Mouse (Mus musculus) urinary bladder, adult 2 months (tissue): ENCODE data around the gene Dnase2a. TPM values are rescaled to one million over a fixed set of nuclear protein-coding genes. Genes with fewer than 3 reads are reported as not detected.

Experiments
- DNase-seq: peaks from one replicate; pipeline ENCODE4 v3.0.0; 2022; ENCODE audit warnings: low spot score
- polyA plus RNA-seq: library from polyadenylated mRNA; depleted of rRNA; stranded (reverse); fragments of >200 nt; gene quantifications from 2 replicates; pipeline ENCODE4 v1.2.3, GENCODE M21; 2012; rRNA removed

Dnase2a gene
- 18.4 and 20.4 TPM in 2 replicates for polyA plus RNA-seq

DNA sequence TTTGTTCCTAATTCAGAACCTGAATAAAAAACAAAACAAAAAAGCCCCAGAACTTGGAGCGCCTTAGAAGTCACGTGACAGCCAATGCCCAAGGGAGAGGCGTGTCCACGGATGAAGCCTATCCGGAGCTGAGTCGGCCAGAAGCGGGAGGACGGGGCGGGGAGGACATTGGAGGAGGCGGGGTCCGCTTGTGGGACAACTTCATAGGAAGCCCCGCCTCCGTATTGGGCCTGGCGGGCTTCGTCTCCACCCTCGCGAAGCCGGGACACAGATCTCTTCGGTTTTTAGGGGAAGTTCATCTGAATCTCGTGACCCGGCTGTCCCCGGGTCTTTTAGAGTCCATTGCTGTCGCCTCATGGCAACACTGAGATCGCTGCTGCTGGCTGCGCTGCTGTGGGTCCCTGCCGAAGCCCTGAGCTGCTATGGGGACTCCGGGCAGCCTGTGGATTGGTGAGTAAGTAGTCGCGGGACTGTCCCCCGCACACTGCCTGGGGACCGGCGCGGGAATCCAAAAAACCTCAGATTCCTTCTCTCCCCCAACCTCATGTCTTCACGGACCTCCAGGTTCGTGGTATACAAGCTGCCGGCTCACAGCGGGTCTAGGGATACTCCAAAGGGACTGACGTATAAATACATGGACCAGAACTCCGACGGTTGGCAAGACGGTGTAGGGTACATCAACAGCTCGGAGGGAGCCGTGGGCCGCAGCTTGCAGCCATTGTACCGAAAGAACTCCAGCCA lies at the start of gene Dnase2a:
TSS of gene Dnase2a (plus strand) at position 140 of the 741 bp plus-strand sequence.
- DNase-seq, result peak; percentile 69

DNA sequence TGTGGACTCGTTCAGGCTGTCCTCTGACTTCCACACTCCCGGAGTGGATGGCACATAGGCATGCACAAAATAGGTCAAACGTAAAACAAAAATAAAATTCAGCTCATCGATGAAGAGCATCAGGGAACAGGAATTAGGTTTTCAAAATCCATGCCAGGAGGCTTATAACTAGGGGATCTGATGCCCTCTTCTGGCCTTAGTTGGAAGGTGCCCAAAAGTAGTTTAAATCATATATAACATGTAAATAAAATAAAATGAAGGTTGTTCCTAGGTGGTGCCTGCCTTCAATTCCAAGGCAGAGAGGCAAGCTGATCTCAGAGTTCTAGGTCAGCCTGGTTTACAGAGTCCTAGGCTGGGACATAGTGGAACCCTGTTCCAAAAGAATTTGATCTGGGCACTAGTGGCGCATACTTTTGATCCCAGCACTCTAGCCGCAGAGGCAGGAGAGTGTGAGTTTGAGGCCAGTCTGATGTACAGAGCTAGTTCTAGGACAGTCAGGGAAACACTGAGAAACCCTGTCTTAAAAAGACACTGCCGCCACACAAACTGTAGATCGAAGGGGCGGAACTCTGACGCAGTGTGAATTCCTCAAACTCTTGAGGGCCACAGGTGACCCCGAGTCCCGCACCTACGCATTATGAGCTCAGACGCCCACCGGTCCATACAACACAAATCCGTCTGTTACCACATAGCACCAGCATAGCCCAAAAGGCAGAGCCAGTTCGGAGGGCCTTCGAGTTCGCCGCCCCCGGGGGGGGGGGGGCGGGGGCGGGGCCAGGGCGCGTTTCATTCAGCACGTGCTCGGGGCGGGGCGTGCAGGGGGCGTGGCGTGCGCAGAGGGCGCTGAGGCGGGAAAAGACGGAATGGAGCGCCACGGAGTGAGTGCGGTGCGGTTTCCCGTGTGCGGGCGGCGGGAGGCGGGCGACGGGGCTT lies 36.7 kb upstream of the Dnase2a start, which contains the start of gene Syce2:
TSS of gene Syce2 (plus strand) at position 736 of the 933 bp plus-strand sequence.
- DNase-seq, result peak; percentile 62

DNA sequence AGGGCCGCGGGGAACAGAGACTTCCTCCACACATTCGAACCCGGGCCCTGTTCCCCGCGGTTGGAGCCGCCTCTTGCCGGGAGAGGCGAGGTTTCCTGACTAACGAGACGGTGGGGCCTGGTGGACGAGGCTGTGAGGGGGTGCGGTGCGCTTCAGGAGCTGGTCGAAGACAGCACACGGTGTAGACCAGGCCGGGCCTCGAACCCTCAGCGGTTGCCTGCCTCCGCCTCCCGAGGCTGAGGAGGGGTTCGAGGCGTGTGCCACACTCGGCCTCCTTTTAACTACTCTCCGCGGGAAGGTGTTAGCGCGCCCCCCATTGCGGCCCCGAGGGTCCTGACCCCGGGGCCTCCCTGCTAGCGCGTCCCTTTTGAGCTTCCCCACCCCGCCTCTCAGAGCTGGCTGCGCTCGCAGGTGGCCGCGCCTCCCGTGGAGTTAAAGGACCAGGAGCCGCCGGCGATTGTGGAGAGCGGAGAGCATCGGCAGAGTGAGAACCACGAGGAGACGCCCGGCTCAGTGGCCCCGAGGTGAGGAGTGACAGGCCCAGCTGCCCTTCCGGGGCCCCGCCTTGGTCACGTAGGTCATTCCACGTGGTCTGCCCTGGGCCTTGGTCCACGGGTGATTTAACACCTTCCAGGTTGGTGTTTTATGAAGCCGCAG lies 35.9 kb upstream of the Dnase2a start:
- no peak for DNase-seq

DNA sequence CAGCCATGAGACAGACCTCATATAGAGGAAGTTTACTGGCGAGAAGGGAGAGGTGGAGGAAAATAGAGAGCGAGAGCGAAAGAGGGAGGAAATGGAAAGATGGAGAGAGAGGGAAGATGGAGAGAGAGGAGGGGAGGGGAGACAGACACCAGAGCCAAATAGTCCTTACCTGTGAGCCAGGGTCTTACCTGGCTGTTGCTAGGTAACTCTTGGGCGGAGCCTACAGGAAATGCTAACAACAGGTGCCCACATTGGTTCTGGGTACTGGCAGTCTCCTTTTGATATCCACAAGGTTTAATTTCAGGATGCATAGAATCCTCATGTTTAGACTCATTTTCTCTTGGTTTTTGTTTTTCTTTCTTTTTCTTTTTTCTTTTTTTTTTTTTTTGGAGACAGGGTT lies 35.3 kb upstream of the Dnase2a start:
- no peak for DNase-seq

DNA sequence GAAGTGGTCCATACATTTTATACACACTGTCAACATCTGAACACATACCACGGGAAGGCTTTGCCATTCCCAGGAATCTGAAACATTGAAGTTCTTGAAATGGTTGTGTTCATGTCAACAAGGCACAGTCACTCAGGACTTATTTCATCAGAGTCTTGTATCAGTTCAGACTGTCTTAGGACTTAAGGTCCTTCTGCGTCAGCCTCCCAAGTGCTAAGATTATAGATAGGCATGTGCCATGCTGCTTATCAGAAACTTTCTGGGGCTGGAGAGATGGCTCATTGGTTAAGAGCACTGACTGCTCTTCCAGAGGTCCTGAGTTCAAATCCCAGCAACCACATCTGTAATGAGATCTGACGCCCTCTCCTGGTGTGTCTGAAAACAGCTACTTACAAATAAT lies 34.0 kb upstream of the Dnase2a start:
- no peak for DNase-seq

DNA sequence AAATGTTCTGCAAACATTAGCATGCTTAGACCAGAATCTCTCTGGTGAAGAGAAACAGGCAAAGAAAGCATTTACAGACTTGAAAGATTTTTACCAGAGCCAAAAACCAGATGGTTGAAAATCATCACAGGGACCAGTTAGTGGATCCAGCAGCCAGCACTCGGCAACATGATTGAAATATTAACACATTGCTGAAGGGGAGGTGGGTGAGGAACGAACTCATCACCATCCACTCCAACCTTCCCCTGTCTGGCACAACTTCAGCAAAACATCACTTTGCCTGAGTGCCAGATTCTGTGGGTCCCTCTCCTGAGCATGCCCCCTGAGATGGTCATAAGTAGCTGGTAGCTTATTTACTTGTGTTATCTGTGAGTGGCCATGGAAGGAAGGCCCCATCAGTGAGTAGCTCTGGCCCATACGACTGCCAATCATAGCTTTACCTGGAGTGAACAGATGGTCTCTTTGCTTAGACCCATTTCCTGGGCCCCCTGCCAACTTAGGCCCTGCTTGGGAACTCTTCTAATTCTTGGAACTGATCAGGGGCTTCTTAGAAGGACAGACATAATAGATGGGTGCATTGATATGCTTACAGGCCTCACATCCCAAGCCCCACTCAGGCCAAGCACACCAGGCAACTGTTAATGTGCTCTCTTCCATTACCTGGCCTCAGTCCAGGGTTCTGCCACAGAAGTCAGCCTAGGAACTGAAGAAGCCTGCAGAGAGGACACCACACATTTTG lies 30.9 kb upstream of the Dnase2a start:
- DNase-seq, result no peak

DNA sequence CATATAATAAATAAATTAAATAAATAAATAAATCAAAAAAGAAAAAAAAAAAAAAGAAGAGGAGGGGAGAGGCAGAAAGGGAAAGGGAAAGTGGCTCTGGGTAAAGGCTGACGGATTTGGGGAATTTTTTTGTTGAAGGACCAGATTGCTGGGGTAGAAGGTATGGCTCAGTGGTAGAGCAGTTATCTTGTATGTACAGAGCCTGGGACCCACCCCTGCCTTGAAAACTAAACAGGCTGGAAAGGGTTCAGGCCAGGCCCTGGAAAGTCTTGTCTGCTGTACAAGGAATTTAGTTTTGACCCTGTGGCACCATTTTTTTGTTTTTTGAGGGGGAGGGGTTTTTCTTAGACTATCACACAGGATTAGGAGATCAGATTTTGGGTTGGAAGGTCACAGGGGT lies 29.4 kb upstream of the Dnase2a start:
- no peak for DNase-seq

DNA sequence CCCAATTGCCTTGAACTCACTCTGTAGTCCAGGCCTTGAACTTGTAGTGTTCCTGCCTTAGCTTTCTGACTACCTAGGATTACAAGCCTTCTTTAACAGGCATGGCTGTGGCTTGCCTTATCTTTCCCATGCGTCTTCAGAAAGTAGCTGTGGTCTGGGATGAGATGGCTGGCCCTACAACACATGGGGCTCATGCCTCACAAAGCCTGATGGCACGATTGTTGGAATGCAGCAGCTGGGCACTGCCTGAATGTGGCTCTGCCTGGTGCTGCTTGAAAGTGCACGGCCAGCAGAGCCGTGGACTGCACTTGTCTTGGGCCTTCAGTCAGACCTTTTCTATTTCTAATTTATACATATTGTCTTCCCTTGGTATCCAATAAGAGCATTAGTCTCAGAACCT lies 23.6 kb upstream of the Dnase2a start:
- DNase-seq, result no peak

DNA sequence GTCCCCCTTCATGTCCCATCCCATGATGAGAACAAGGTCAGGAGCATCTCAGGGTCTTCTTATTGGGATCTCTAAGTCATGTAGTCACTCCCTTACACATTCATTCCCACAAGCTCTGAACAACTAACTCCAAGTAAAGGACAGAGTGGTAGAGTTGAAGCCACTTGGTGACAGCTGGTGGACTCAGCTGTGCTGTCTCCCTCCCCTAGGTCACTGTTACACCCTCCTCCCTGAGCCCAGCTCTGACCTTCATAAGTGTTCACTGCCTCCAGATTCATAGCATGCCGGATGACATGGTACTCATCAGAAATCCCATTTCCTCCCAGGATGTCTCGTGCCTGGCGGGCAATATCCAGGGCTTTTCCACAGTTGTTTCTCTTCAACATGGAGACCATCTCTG lies 20.1 kb upstream of the Dnase2a start:
- DNase-seq, result no peak

DNA sequence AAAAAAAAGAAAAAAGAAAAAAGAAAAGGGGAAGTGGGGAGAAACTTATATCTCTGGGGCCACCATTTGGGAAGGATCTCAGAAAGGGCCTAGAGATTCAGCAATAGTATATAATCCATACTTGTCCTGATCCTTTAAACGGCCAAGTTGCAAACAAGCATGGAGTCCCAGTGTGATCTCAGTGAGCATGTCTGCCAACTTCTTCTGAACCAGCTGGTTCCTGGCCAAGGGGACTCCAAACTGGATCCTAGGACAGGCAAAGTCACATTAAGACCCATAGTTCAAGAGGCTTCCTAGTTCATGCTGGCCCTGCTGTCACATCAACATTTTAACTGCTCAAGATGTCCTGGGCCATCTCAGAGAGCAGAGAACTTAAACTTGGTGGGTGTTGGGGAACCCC lies 19.2 kb upstream of the Dnase2a start:
- DNase-seq, result no peak

DNA sequence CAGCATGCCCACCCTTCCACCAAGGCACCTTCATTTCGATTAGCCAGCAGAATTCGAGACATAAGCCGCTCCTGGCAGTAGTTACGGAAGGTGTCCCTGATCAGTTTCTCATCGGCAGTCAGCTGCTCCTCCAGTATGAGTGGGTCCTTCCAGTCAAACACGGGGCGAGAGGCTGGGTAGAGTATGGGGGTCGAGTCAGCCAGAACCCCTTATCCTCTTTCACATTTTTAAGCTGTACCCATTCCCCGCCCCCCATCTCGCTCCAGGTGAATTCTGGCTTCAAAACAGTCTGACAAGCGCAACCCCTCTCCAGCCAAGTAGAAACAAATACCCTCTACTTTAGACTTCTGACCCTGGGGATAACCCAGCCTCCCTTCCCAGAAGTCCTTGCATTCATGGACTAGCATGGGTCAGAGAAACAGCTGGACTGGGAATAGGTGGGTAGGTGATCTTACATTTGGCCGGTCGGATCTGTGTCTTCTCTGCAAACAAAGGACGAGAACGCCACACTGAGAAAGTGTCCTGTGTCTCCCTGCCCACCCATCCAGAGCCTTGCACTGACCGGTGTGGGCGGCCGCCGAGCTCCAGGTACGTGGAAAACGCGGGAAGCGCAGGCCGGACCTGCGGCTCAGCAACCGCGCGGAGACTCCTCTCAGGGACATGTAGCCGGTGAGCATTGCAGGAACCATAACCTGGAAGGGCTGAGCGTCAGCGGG lies 15.2 kb upstream of the Dnase2a start:
- no peak for DNase-seq

DNA sequence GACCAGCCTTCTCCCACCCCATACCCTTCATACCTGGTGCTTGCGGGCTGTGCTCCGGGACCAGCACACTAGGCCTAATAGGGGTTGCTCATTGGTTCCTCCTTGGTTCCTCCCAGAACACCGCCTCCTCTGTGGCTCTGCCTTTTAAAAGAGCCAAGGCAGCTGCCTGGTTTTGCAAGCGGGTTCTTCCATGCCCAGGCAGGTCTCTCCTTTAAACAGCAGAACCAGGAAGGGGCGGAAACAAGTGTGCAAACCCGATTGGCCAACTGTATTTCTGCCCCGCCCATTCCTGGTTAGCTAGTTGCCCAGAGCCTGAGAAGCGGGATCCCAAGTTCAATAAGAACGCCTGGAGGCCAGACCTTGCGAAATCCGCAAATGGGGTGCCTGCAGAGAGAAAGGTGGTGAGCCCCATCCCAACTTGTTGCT lies 14.6 kb upstream of the Dnase2a start, which contains the start of gene Gcdh:
TSS of gene Gcdh (minus strand) at position 213 of the 426 bp plus-strand sequence.
- peak; percentile 56 for DNase-seq

DNA sequence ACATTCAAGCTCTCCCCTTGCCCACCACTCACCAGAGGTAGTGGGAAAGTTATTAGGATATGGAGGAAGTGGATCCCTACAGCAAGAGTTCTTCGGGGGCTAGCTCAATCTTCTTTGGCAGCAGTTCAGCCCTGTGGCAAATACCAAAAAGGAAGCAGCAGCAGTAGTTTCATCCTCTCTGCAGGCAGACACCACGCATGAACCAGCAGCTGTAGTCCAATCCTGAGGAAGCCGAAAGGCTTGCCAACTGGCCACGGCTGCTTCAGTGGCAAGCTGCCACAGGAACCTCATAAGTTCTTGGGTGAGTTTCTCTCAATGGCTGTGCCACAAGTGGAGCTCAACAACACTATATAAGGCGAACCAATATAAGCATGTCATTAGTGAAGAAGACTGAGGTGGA lies 12.4 kb upstream of the Dnase2a start:
- DNase-seq, result no peak

DNA sequence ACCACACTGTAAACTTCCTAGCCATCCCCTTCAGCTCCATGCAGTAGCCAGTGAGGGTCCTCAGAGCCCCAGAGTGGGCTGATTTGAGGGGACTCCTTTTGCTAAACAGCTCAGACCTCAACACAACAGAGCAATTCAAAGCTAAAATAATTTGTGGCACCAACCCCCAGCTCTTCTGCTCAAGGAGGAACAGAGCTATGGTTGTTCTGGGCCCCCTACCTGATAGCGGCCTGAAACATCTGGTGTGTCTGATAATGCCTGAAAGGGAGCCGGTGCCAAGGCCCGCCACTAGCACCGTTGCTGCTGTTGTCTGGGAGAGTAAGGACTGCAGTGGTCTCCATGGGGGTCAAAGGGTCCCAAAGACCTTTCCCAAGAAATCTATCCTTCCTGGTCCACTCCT lies 7.3 kb upstream of the Dnase2a start:
- DNase-seq, result no peak

DNA sequence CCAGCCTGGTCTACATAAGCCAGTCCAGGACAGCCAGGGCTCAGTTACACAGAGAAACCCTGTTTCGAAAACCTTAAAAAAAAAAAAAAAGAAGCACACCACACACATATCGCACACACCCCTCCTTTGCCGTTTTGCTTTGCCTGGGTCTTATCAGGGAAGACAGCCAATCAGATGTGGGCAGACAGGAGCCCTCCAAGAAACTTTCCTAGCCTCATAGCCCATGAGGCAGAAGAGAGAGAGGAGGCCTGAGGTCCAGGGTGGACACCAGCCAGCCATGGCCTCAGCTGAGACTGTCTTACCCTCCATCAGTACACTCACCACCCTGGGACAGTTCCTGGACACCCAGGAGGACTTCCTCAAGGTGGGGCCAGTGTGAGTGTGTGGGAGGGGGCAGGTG lies 6.6 kb upstream of the Dnase2a start, which contains the start of gene Klf1:
TSS of gene Klf1 (plus strand) at position 177 of the 400 bp plus-strand sequence.
- DNase-seq, result no peak

DNA sequence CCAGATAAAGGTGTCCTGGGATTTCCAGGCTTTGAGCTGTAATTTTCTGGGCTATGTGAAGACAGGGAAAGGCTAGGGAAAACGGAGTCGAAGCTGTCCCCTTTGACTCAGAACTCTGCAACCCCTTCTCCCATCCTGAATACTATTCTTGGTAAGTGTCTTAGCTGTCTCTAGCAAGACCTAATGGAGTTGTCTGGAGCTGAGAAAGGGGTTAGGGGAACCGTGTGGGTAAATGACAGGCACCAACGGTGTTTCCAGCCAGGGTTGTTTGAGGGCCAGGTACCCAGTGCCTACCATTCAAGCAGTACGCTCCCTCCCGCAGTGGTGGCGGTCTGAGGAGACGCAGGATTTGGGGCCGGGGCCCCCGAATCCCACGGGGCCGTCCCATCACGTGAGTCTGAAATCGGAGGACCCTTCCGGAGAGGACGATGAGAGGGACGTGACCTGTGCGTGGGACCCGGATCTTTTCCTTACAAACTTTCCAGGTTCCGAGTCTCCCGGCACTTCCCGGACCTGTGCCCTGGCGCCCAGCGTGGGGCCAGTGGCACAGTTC lies 5.9 kb upstream of the Dnase2a start:
- DNase-seq, result no peak

DNA sequence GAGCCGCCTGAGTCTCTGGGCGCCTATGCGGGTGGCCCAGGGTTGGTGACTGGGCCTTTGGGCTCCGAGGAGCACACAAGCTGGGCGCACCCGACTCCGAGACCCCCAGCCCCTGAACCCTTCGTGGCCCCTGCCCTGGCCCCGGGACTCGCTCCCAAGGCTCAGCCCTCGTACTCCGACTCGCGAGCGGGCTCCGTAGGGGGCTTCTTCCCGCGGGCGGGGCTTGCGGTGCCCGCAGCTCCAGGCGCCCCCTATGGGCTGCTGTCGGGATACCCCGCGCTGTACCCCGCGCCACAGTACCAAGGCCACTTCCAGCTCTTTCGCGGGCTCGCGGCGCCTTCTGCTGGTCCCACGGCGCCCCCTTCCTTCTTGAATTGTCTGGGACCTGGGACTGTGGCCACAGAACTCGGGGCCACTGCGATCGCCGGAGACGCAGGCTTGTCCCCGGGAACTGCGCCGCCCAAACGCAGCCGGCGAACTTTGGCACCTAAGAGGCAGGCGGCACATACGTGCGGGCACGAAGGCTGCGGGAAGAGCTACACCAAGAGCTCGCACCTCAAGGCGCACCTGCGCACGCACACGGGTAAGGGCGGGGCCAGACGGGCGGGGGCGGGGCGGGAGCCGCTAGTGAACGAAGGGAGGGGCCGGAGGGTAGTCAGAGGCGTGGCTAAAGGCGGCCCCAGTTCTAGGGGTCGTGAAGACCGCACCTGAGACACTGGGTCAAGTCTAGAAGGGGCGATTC lies 5.3 kb upstream of the Dnase2a start:
- DNase-seq, result peak; percentile 92

DNA sequence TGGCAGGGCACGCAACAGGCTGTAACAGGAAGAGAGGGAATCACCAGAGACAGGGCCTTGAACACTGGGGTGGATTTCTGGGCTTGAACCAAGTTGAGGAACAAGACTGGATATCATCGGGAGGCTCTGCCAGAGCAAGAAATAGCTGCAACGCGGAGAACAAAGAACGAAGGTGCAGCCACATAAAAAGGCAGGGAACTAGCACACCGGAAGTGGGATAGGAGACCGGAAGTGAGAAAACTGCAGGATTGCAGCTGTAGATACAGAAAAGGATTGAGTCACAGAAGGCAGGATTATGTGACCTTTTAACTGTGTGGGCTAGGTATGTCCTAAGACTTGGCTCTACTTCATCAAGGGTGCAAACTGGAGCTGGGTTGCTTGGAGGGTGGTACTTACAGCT lies 4.0 kb upstream of the Dnase2a start:
- no peak for DNase-seq

DNA sequence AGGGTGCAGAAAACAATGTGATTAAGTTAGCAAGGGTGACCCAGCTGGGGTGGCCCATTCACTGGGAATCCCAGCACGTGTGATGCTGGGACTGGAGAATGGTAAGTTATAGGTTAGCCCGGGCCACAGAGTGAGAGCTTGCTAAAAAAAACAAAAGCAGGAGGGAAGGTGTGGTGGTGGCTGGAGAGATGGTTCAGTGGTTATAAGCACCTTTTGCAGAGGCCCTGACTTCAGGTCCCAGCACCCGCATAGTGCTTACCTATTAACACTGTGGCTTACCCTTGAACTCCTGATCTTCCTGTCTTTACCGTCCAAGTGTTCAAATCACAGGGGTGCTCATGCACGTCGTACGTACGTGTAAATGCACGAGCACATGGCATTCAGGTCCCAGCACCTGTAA lies 1.3 kb upstream of the Dnase2a start:
- DNase-seq, result no peak

DNA sequence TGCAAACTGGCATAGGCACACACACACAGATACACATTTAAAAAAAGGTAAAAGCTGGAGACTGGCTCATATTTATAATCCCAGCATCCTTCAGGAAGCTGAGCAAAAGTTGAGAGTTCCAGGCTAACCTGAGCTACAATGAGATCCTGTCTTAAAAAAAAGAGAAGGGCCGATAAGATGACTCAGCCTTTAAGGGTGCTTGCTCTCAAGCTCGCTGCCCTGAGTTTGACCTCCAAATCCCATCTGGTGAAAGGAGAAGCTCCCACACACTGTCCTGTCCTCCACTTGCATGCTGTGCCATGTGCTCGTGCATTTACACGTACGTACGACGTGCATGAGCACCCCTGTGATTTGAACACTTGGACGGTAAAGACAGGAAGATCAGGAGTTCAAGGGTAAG lies 867 bp upstream of the Dnase2a start:
- no peak for DNase-seq
